Mouse (Mus musculus): ENCODE data around the gene Mdm1. TPM values are rescaled to one million over a fixed set of nuclear protein-coding genes. Genes with fewer than 3 reads are reported as not detected.
A peak's percentile ranks its signal among the peaks of the same experiment; 100 is the strongest.

Gene Mdm1
- polyA plus RNA-seq, 1 experiment from 2014 or later, result 26.3 TPM

DNA sequence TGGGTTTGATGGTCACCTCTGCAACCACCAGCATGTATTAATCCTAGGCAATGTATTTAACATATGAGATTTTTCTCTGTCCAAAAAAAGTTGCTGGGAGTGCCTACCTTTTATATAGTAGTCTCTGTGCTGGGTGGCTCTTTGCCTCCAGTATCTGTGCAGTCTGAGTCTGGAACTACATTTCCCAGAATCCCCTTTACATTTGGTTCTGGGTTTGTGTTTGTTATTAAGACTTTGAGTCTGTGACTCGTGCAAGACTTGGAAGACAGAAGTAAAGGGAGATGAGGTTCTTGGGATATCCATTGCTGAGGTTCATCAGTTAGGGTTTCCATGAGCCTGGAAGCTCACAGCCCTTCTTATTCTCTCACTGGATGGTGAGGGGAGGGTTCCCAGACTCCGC lies 11.6 kb upstream of the Mdm1 start:
- H3K27me3 ChIP-seq (replicated peaks; ENCODE audit: control insufficient read depth, insufficient read depth, low read length), result peaks cover 5% of the 10 kb centered on the region; the same call in 1 of the 2 replicates
- ATAC-seq (replicated peaks; ENCODE audit: low FRiP score) (no peak), DNase-seq (ENCODE audit: low spot score) (no peak)
- no peak overlapping the region for H3K27ac ChIP-seq (ENCODE audit: low read depth, low read length)
- no peaks in the 10 kb centered on the region for H3K4me1 ChIP-seq (replicated peaks; ENCODE audit: control insufficient read depth, insufficient read depth, low read length)
- H3K4me3 ChIP-seq (ENCODE audit: low read depth, low read length), result no peak overlapping the region
- no peak overlapping the region for H3K4me2 ChIP-seq
- H3K36me3 ChIP-seq (ENCODE audit: control insufficient read depth, insufficient read depth, low read length), result no peaks in the 10 kb centered on the region
- H3K9ac ChIP-seq (ENCODE audit: low read depth, low read length), result no peak overlapping the region
- WGBS, result 49% methylated on average over 2 of the region's 2 CpGs
- H3K9me3 ChIP-seq (ENCODE audit: control insufficient read depth, low read length), result no peaks in the 10 kb centered on the region

DNA sequence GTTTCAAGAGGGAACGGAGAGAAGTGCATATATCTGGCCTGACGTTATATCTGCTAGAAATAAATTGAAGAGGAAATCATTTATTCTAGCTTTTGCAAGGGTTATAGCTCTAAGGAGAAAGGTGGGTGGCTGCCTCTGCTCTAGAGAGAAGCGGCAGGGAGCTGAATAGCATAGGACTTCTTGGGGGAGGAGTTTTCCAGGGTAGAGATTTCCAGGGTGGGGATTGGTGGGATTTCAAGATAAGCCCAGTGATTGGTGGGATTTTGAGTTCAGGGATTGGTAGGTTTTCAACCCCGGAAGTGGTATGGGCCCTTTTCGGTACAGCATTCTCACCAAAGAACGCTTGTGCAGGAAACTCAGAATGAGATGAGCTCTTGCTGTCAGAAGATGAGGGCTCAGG lies 8.6 kb upstream of the Mdm1 start:
- H3K9ac ChIP-seq (ENCODE audit: low read depth, low read length), result no peak overlapping the region
- ATAC-seq (replicated peaks; ENCODE audit: low FRiP score), result no peak
- H3K4me3 ChIP-seq (ENCODE audit: low read depth, low read length), result no peak overlapping the region
- no peaks in the 10 kb centered on the region for H3K36me3 ChIP-seq (ENCODE audit: control insufficient read depth, insufficient read depth, low read length)
- no peak overlapping the region for H3K4me2 ChIP-seq
- 66% methylated on average over 6 of the region's 6 CpGs for WGBS
- no peak overlapping the region for H3K27ac ChIP-seq (ENCODE audit: low read depth, low read length)
- H3K9me3 ChIP-seq (ENCODE audit: control insufficient read depth, low read length), result no peaks in the 10 kb centered on the region
- H3K27me3 ChIP-seq (replicated peaks; ENCODE audit: control insufficient read depth, insufficient read depth, low read length), result peaks cover 5% of the 10 kb centered on the region; the same call in 1 of the 2 replicates
- no peak for DNase-seq (ENCODE audit: low spot score)
- no peaks in the 10 kb centered on the region for H3K4me1 ChIP-seq (replicated peaks; ENCODE audit: control insufficient read depth, insufficient read depth, low read length)

DNA sequence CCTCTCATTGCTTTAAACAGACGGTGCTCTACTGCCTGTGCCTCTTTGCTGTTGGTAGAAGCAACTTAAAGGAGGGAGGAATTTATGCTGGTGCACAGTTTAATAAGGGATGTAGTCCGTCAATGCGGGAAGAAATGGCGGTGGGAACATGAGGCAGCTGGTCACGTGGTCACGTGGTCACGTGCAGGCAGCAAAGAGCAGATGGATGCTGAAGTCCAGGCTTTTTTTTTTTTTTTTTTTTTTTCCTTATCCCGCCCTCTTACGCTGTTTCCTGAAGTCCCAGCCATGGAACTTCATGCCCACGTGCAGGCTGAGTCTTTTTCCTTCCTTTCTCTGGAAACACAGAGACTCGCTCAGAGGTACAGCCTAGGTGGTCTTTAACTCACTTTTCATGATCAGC lies 3.1 kb upstream of the Mdm1 start:
- 85% methylated on average over 11 of the region's 11 CpGs for WGBS
- no peaks in the 10 kb centered on the region for H3K9me3 ChIP-seq (ENCODE audit: control insufficient read depth, low read length)
- peaks cover 3% of the 10 kb centered on the region for H3K4me1 ChIP-seq (replicated peaks; ENCODE audit: control insufficient read depth, insufficient read depth, low read length)
- DNase-seq (ENCODE audit: low spot score) (no peak), ATAC-seq (replicated peaks; ENCODE audit: low FRiP score) (no peak)
- H3K36me3 ChIP-seq (ENCODE audit: control insufficient read depth, insufficient read depth, low read length), result no peaks in the 10 kb centered on the region
- no peaks in the 10 kb centered on the region for H3K27me3 ChIP-seq (replicated peaks; ENCODE audit: control insufficient read depth, insufficient read depth, low read length)
- H3K4me3 ChIP-seq (ENCODE audit: low read depth, low read length), result no peak overlapping the region
- no peak overlapping the region for H3K9ac ChIP-seq (ENCODE audit: low read depth, low read length)
- H3K27ac ChIP-seq (ENCODE audit: low read depth, low read length), result no peak overlapping the region
- no peak overlapping the region for H3K4me2 ChIP-seq

DNA sequence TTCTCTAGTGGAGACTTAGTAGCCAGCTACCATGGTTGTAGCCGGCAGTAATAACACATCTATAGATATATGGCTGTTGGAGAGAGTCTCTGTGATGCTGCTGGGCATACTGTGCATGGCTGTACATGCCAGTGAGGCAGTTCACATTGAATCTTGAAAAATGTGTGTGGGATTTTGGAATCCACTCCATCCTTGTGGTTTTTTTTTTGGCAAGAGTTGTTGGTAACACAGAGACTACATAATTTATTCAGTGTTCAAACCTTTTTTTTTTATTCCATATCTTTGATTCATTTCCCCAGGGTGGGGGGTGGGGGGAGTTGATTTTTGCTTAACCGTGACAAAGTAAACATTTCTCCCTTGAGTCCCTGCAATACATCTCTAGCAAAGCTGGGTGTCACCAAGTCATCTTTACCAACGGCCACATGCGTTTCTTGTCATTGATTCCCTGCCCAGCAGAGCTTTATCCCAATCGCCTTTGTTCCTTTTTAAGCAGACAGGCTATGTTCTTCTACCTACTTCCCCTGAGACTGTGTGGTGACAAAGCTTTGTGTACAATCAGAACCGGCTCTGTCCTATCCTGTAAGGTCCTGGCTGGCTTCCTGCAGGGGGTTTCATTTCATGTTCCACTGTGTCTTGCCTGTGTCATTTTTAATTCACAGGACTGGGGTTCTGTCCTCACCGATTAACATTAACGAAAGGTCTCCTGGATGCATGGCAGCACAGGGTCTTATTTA lies 1.6 kb upstream of the Mdm1 start:
- no peak for ATAC-seq (replicated peaks; ENCODE audit: low FRiP score)
- WGBS, result 73% methylated on average over 8 of the region's 8 CpGs
- no peak overlapping the region for H3K27ac ChIP-seq (ENCODE audit: low read depth, low read length)
- peaks cover 3% of the 10 kb centered on the region for H3K4me1 ChIP-seq (replicated peaks; ENCODE audit: control insufficient read depth, insufficient read depth, low read length)
- no peaks in the 10 kb centered on the region for H3K27me3 ChIP-seq (replicated peaks; ENCODE audit: control insufficient read depth, insufficient read depth, low read length)
- H3K36me3 ChIP-seq (ENCODE audit: control insufficient read depth, insufficient read depth, low read length), result no peaks in the 10 kb centered on the region; the same call in 1 of the 2 replicates
- H3K9me3 ChIP-seq (ENCODE audit: control insufficient read depth, low read length), result no peaks in the 10 kb centered on the region
- no peak for DNase-seq (ENCODE audit: low spot score)
- no peak overlapping the region for H3K9ac ChIP-seq (ENCODE audit: low read depth, low read length)
- H3K4me2 ChIP-seq, result no peak overlapping the region
- H3K4me3 ChIP-seq (ENCODE audit: low read depth, low read length), result no peak overlapping the region

DNA sequence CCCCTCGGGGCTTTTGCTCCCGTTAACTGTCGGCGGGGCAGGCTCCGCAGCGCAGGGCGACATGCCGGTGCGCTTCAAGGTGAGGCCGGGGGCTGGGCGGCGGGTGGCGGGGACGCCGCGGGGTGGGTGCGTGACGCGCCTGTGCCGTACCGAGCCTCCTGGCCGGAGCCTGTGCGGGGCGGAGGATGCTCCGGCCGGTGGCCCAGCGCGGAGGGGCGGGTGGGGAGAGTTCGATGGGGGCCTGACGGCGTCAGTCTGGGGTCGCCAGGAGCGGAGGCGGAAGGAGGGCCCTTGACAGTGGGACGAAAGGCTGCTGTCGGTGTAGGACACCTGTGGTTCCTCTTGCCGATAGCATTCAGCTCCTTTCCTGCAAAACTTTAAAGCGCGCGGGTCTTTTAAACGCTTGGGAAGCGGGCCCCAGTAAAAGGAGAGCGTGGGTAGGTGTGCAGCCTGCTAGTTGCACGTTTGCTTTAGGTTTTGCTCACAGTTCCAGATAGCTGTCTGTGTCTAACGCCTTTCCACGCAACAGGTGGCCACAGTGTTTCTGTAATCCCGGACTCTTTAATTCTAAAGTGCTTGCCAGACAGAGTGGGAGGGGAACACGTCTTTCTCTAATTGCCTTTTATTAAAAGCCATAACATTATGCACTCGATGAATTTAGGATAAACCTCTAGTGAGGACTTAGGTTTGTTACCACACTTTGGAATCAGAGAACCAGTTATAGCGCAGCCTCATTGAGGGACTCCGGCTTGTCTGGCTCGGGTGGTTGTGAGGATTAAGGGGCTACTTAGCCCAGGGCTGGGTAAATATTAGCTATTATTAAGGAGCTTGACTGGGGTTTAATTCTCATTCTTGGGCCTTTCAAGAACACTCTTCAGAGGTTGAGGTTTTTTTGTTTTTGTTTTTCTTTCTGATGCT lies 532 bp downstream of the Mdm1 start:
- H3K9ac ChIP-seq (ENCODE audit: low read depth, low read length), result peak overlapping the region; percentile 75
- ATAC-seq (replicated peaks; ENCODE audit: low FRiP score), result no peak
- 4% methylated on average over 53 of the region's 53 CpGs for WGBS

DNA sequence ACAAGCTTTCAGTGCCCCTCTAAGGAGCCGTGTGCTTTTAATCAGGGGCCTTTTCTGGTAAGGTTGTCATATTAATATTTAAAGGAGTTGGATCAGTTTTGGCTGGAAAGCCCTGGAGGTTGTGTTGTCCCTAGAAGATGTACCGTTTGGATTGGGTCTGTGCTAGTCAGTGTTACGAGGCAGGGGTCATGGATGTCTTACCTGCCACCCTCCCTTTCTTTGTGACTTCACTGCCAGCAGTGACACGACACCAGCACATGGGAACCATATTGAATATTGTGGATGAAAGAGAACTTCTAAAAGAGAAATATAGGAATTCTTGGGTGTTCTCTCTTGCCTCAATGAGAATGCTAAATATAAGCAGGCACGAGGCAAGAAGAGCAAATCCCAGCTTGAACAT lies 7.8 kb downstream of the Mdm1 start:
- Histone ChIP-seq H3K36me3 (ENCODE audit: control insufficient read depth, insufficient read depth, low read length) (no peaks in the 10 kb centered on the region; the same call in 1 of the 2 replicates), H3K9me3 (ENCODE audit: control insufficient read depth, low read length) (no peaks in the 10 kb centered on the region), H3K9ac (ENCODE audit: low read depth, low read length) (no peak overlapping the region), H3K27ac (ENCODE audit: low read depth, low read length) (no peak overlapping the region), H3K27me3 (replicated peaks; ENCODE audit: control insufficient read depth, insufficient read depth, low read length) (no peaks in the 10 kb centered on the region), H3K4me3 (ENCODE audit: low read depth, low read length) (no peak overlapping the region), H3K4me1 (replicated peaks; ENCODE audit: control insufficient read depth, insufficient read depth, low read length) (no peaks in the 10 kb centered on the region), H3K4me2 (no peak overlapping the region)
- no peak for DNase-seq (ENCODE audit: low spot score)
- 94% methylated on average over 5 of the region's 5 CpGs for WGBS
- no peak for ATAC-seq (replicated peaks; ENCODE audit: low FRiP score)

More for the DNA sequence above, 532 bp downstream of the Mdm1 start:
- Histone ChIP-seq H3K27me3 (replicated peaks; ENCODE audit: control insufficient read depth, insufficient read depth, low read length) (no peaks in the 10 kb centered on the region), H3K4me3 (ENCODE audit: low read depth, low read length) (peak overlapping the region; percentile 90), H3K4me1 (replicated peaks; ENCODE audit: control insufficient read depth, insufficient read depth, low read length) (peaks cover 3% of the 10 kb centered on the region), H3K9me3 (ENCODE audit: control insufficient read depth, low read length) (no peaks in the 10 kb centered on the region), H3K27ac (ENCODE audit: low read depth, low read length) (no peak overlapping the region), H3K36me3 (ENCODE audit: control insufficient read depth, insufficient read depth, low read length) (no peaks in the 10 kb centered on the region; the same call in 1 of the 2 replicates), H3K4me2 (peak overlapping the region; percentile 85)
- no peak for DNase-seq (ENCODE audit: low spot score)

DNA sequence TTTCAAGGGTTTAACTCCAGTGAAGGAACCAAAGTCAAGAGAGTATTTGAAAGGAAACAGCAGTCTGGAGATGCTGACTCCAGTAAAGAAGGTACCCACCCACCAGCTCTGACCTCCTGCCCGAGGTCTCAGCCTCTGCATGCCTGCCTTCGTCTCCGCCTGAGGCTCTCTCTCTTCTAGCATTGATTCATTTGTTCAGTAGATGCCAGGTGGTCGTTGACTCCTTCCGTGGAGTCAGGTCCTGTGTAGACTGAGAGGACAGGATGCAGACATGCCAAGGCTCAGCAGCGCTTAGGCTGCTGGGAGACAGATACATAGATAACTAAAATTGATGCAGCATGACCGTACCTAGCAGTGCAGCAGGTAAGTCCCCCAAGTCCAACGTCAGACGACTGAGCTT lies 9.3 kb downstream of the Mdm1 start:
- DNase-seq (ENCODE audit: low spot score) (no peak), ATAC-seq (replicated peaks; ENCODE audit: low FRiP score) (no peak)
- Histone ChIP-seq H3K9me3 (ENCODE audit: control insufficient read depth, low read length) (no peaks in the 10 kb centered on the region), H3K4me1 (replicated peaks; ENCODE audit: control insufficient read depth, insufficient read depth, low read length) (no peaks in the 10 kb centered on the region), H3K27ac (ENCODE audit: low read depth, low read length) (no peak overlapping the region), H3K4me3 (ENCODE audit: low read depth, low read length) (no peak overlapping the region), H3K9ac (ENCODE audit: low read depth, low read length) (no peak overlapping the region), H3K4me2 (no peak overlapping the region), H3K36me3 (ENCODE audit: control insufficient read depth, insufficient read depth, low read length) (no peaks in the 10 kb centered on the region; the same call in 1 of the 2 replicates), H3K27me3 (replicated peaks; ENCODE audit: control insufficient read depth, insufficient read depth, low read length) (no peaks in the 10 kb centered on the region)
- 86% methylated on average over 9 of the region's 9 CpGs for WGBS

DNA sequence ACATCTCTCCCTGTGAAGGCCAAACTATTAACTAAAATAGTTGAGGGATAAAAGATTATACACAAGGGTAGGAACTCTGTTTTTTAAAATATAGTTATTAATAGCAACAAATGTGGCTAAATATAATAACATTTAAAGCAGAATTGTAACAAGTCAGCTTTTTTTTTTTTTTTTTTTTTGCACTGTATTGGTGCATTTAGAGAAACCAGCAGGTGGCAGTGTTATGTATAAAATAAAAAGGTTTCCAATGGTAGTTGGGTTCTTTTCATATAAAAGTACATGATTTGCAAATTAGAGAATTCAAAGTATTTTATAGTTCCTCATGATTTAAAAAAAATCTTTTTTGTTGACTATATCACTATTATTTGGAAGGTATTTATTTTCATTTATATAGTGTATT lies 14.3 kb downstream of the Mdm1 start:
- Histone ChIP-seq H3K9me3 (ENCODE audit: control insufficient read depth, low read length) (no peaks in the 10 kb centered on the region), H3K4me3 (ENCODE audit: low read depth, low read length) (no peak overlapping the region), H3K9ac (ENCODE audit: low read depth, low read length) (no peak overlapping the region), H3K4me1 (replicated peaks; ENCODE audit: control insufficient read depth, insufficient read depth, low read length) (no peaks in the 10 kb centered on the region), H3K27me3 (replicated peaks; ENCODE audit: control insufficient read depth, insufficient read depth, low read length) (no peaks in the 10 kb centered on the region), H3K4me2 (no peak overlapping the region), H3K27ac (ENCODE audit: low read depth, low read length) (no peak overlapping the region), H3K36me3 (ENCODE audit: control insufficient read depth, insufficient read depth, low read length) (peaks cover 8% of the 10 kb centered on the region; the same call in 1 of the 2 replicates)
- DNase-seq (ENCODE audit: low spot score) (no peak), ATAC-seq (replicated peaks; ENCODE audit: low FRiP score) (no peak)
